Mouse (Mus musculus): ENCODE measurements around the gene Pex5l.

Pex5l gene

GRCm38 (mm10) chr3:33142901-33143461, at the start of gene Pex5l:
Gene Pex5l, minus strand, starts transcription at chr3:33143247.
- DNase-seq, result peak; percentile 67 to 69

GRCm38 (mm10) chr3:33165186-33165585, 22.1 kb upstream of the Pex5l start:
- DNase-seq, result no peak

GRCm38 (mm10) chr3:33163821-33164220, 20.8 kb upstream of the Pex5l start:
- DNase-seq, result no peak

GRCm38 (mm10) chr3:33143592-33143991, 545 bp upstream of the Pex5l start:
- DNase-seq, result no peak

- DNase-seq, result no peak
These were observed 649 bp downstream of the Pex5l start for GRCm38 (mm10) chr3:33142398-33142797.

- no peak for DNase-seq
These were observed 13.1 kb downstream of the Pex5l start for GRCm38 (mm10) chr3:33129944-33130343.

GRCm38 (mm10) chr3:33124796-33125195, 18.3 kb downstream of the Pex5l start:
- no peak for DNase-seq

GRCm38 (mm10) chr3:33105785-33106184, 37.3 kb downstream of the Pex5l start:
- no peak for DNase-seq

- DNase-seq, result no peak
These were observed 39.5 kb downstream of the Pex5l start for GRCm38 (mm10) chr3:33103501-33103900.

GRCm38 (mm10) chr3:33098550-33099295, 44.3 kb downstream of the Pex5l start:
- no peak for DNase-seq

- DNase-seq, result peak; percentile 12 to 21
These were observed 49.4 kb downstream of the Pex5l start for GRCm38 (mm10) chr3:33093646-33094045.

- no peak for DNase-seq
These were observed 53.0 kb downstream of the Pex5l start for GRCm38 (mm10) chr3:33090001-33090400.

GRCm38 (mm10) chr3:33089470-33089869, 53.6 kb downstream of the Pex5l start:
- DNase-seq, result no peak

- no peak for DNase-seq
These were observed 54.8 kb downstream of the Pex5l start for GRCm38 (mm10) chr3:33088276-33088675.

- DNase-seq, result no peak
These were observed 60.2 kb downstream of the Pex5l start for GRCm38 (mm10) chr3:33082806-33083338.

- DNase-seq, result no peak
These were observed 61.3 kb downstream of the Pex5l start for GRCm38 (mm10) chr3:33081793-33082192.

- peak; percentile 63 to 68 for DNase-seq
These were observed 63.4 kb downstream of the Pex5l start for GRCm38 (mm10) chr3:33079658-33080057.

- peak; percentile 56 to 58 for DNase-seq
These were observed 63.9 kb downstream of the Pex5l start for GRCm38 (mm10) chr3:33079171-33079570.

- DNase-seq, result no peak
These were observed 67.4 kb downstream of the Pex5l start for GRCm38 (mm10) chr3:33075696-33076095.

- DNase-seq, result peak; percentile 20 to 37
These were observed 68.6 kb downstream of the Pex5l start for GRCm38 (mm10) chr3:33074266-33074981.

- no peak for DNase-seq
These were observed 69.2 kb downstream of the Pex5l start for GRCm38 (mm10) chr3:33073905-33074265.

- DNase-seq, result no peak
These were observed 72.3 kb downstream of the Pex5l start for GRCm38 (mm10) chr3:33070771-33071170.

GRCm38 (mm10) chr3:33068146-33068545, 74.9 kb downstream of the Pex5l start:
- DNase-seq, result no peak

- no peak for DNase-seq
These were observed 79.5 kb downstream of the Pex5l start for GRCm38 (mm10) chr3:33063590-33063989.
